Mouse (Mus musculus): ENCODE measurements around the gene Ntsr1. TPM values are rescaled to one million over a fixed set of nuclear protein-coding genes. Genes with fewer than 3 reads are reported as not detected.

The Ntsr1 gene
- not detected for total RNA-seq (2023)

GRCm38 (mm10) chr2:180499741-180500140 is at the start of gene Ntsr1:
Ntsr1 (plus strand) TSS chr2:180499976.

GRCm38 (mm10) chr2:180455723-180456698 is 43.8 kb upstream of the Ntsr1 start, which contains the start of gene Slco4a1:
Slco4a1 (plus strand) TSS chr2:180456245.

GRCm38 (mm10) chr2:180581002-180581401 is 81.2 kb downstream of the Ntsr1 start, which contains the start of gene Mrgbp:
Mrgbp (plus strand) TSS chr2:180581304.

GRCm38 (mm10) chr2:180589123-180589831 is 89.5 kb downstream of the Ntsr1 start, which contains the start of gene Ogfr:
Ogfr (plus strand) TSS chr2:180589245.

Other genes starting within 250 kb of the Ntsr1 start
- 1,000 to 10,000 TPM; 1,793 to 1,897 TPM for gene Rps21, start 242.6 kb upstream of the Ntsr1 start, total RNA-seq (2023)
- gene Cables2, start 226.5 kb upstream of the Ntsr1 start, total RNA-seq (2023): 10 to 100 TPM; 80.4 to 92.3 TPM
- not detected for gene Rbbp8nl, start 210.1 kb upstream of the Ntsr1 start, total RNA-seq (2023)
- not detected for gene Gata5, start 165.3 kb upstream of the Ntsr1 start, total RNA-seq (2023)
- gene Slco4a1, start 43.7 kb upstream of the Ntsr1 start, total RNA-seq (2023): 10 to 100 TPM in 1 of 2 experiments, 1 to 10 TPM in 1; 9.2 to 20.6 TPM
- 10 to 100 TPM; 54.9 to 60.0 TPM for gene Mrgbp, start 81.3 kb downstream of the Ntsr1 start, total RNA-seq (2023)
- gene Ogfr, start 89.3 kb downstream of the Ntsr1 start, total RNA-seq (2023): 10 to 100 TPM; 83.0 to 100.0 TPM
- gene Col9a3, start 97.8 kb downstream of the Ntsr1 start, total RNA-seq (2023): 1 to 10 TPM; 1.4 to 3.8 TPM
- not detected for gene Tcfl5, start 142.7 kb downstream of the Ntsr1 start, total RNA-seq (2023)
- gene Dido1, start 210.0 kb downstream of the Ntsr1 start, total RNA-seq (2023): 100 to 1,000 TPM; 103 to 118 TPM
- 10 to 100 TPM; 54.4 to 57.1 TPM for gene Gid8, start 210.1 kb downstream of the Ntsr1 start, total RNA-seq (2023)
- 10 to 100 TPM; 30.9 to 32.8 TPM for gene Slc17a9, start 225.3 kb downstream of the Ntsr1 start, total RNA-seq (2023)